Mouse (Mus musculus) limb, embryonic 12.5 days (tissue): ENCODE measurements around the gene Slc19a1. TPM values are rescaled to one million over a fixed set of nuclear protein-coding genes. Genes with fewer than 3 reads are reported as not detected.

Source experiments
- ATAC-seq: fragments of 200-750 bp; cut with Nextera tagmentation; 2 replicates; pipeline ENCODE4 v1.8.0; 2017; ENCODE audit warnings: low read depth, moderate TSS enrichment; ENCODE audit not compliant: insufficient number of reproducible peaks, insufficient read depth, low FRiP score, low TSS enrichment
- H3K27ac ChIP-seq: fragments of 300-500 bp; sonication (generic); 2 replicates; pipeline ENCODE4 v1.5.1; 2016; ENCODE audit warnings: mild to moderate bottlenecking, moderate library complexity
- H3K27me3 ChIP-seq: fragments of 300-500 bp; sonication (generic); 2 replicates; pipeline ENCODE4 v1.6.1; 2016; ENCODE audit warnings: mild to moderate bottlenecking, moderate library complexity
- H3K36me3 ChIP-seq: fragments of 300-500 bp; sonication (generic); 2 replicates; pipeline ENCODE4 v1.6.1; 2016; ENCODE audit warnings: mild to moderate bottlenecking, moderate library complexity
- H3K4me1 ChIP-seq: fragments of 300-500 bp; sonication (generic); replicated peaks from 2 replicates; pipeline ENCODE4 v1.6.1; 2016
- H3K4me2 ChIP-seq: fragments of 300-500 bp; sonication (generic); 2 replicates; pipeline ENCODE4 v1.6.1; 2016; ENCODE audit warnings: mild to moderate bottlenecking, moderate library complexity
- H3K4me3 ChIP-seq: fragments of 300-500 bp; sonication (generic); replicated peaks from 2 replicates; pipeline ENCODE4 v1.5.1; 2016; ENCODE audit warnings: mild to moderate bottlenecking
- H3K9ac ChIP-seq: fragments of 300-500 bp; sonication (generic); replicated peaks from 2 replicates; pipeline ENCODE4 v1.6.1; 2016; ENCODE audit warnings: mild to moderate bottlenecking, moderate library complexity
- H3K9me3 ChIP-seq: fragments of 300-500 bp; sonication (generic); 2 replicates; pipeline ENCODE4 v1.6.1; 2016; ENCODE audit warnings: mild to moderate bottlenecking, moderate library complexity
- WGBS: fragments of 180-500 bp; shearing (Covaris S2); methylation state at CpG from one replicate; pipeline ENCODE4 v1.1.7; 2016; 5-methylcytosine and 5-hydroxymethylcytosine counted together
- polyA plus RNA-seq: library from polyadenylated mRNA; unstranded; fragments of >200 nt; fragmentation: Nextera tagmentation; extraction: Ambion mirVana; gene quantifications from 2 replicates; pipeline ENCODE4 v1.2.1, GENCODE M21; 2016

Gene Slc19a1
- polyA plus RNA-seq, 1 experiment from 2014 or later = 30.8 TPM

GRCm38 (mm10) chr10:77095666-77096065, 63.6 kb downstream of the Slc19a1 start:
- 97% methylated on average over 3 of the region's 3 CpGs for WGBS
- peaks cover 9% of the 10 kb centered on the region; the same call in 1 of the 2 replicates for H3K9me3 ChIP-seq
- H3K36me3 ChIP-seq = peaks cover 15% of the 10 kb centered on the region
- 0 out of 2 replicates have a peak, but pooled peaks cover 2% of the 10 kb centered on the region for H3K4me1 ChIP-seq
- H3K27me3 ChIP-seq = no peaks in the 10 kb centered on the region
- ATAC-seq = no peak
- no peak overlapping the region for H3K4me2 ChIP-seq
- H3K9ac ChIP-seq = no peak overlapping the region
- no peak overlapping the region for H3K27ac ChIP-seq
- H3K4me3 ChIP-seq = no peak overlapping the region

GRCm38 (mm10) chr10:77097006-77097889, 65.2 kb downstream of the Slc19a1 start:
- Histone ChIP-seq H3K27me3 (no peaks in the 10 kb centered on the region), H3K9me3 (peaks cover 9% of the 10 kb centered on the region; the same call in 1 of the 2 replicates), H3K4me2 (no peak overlapping the region), H3K9ac (no peak overlapping the region), H3K36me3 (peaks cover 15% of the 10 kb centered on the region), H3K4me3 (no peak overlapping the region), H3K4me1 (0 out of 2 replicates have a peak, but pooled peaks cover 2% of the 10 kb centered on the region), H3K27ac (no peak overlapping the region)
- WGBS = 78% methylated on average over 12 of the region's 12 CpGs
- no peak for ATAC-seq

GRCm38 (mm10) chr10:77097890-77098200, 65.8 kb downstream of the Slc19a1 start:
- Histone ChIP-seq H3K27me3 (no peaks in the 10 kb centered on the region), H3K4me3 (no peak overlapping the region), H3K9ac (no peak overlapping the region), H3K4me1 (0 out of 2 replicates have a peak, but pooled peaks cover 2% of the 10 kb centered on the region), H3K36me3 (peaks cover 11% of the 10 kb centered on the region), H3K27ac (no peak overlapping the region), H3K4me2 (no peak overlapping the region), H3K9me3 (peaks cover 4% of the 10 kb centered on the region; the same call in 1 of the 2 replicates)
- no peak for ATAC-seq
- 90% methylated on average over 4 of the region's 4 CpGs for WGBS

GRCm38 (mm10) chr10:77098619-77099018, 66.6 kb downstream of the Slc19a1 start:
- Histone ChIP-seq H3K27ac (no peak overlapping the region), H3K9me3 (no peaks in the 10 kb centered on the region), H3K4me3 (no peak overlapping the region), H3K36me3 (peaks cover 8% of the 10 kb centered on the region; the same call in 1 of the 2 replicates), H3K27me3 (no peaks in the 10 kb centered on the region), H3K4me1 (0 out of 2 replicates have a peak, but pooled peaks cover 2% of the 10 kb centered on the region), H3K4me2 (no peak overlapping the region), H3K9ac (no peak overlapping the region)
- WGBS = 75% methylated on average over 2 of the region's 2 CpGs
- no peak for ATAC-seq

- Histone ChIP-seq H3K27me3 (no peaks in the 10 kb centered on the region), H3K4me1 (0 out of 2 replicates have a peak, but pooled peaks cover 2% of the 10 kb centered on the region), H3K4me2 (no peak overlapping the region), H3K9ac (no peak overlapping the region), H3K36me3 (peaks cover 8% of the 10 kb centered on the region; the same call in 1 of the 2 replicates), H3K9me3 (no peaks in the 10 kb centered on the region), H3K27ac (no peak overlapping the region), H3K4me3 (no peak overlapping the region)
- 67% methylated on average over 4 of the region's 4 CpGs for WGBS
- no peak for ATAC-seq
Measured at GRCm38 (mm10) chr10:77099777-77100176, 67.7 kb downstream of the Slc19a1 start.

- no peaks in the 10 kb centered on the region for H3K9me3 ChIP-seq
- H3K9ac ChIP-seq = no peak overlapping the region
- H3K27me3 ChIP-seq = no peaks in the 10 kb centered on the region
- no peak overlapping the region for H3K4me2 ChIP-seq
- 74% methylated on average over 8 of the region's 8 CpGs for WGBS
- ATAC-seq = no peak
- no peaks in the 10 kb centered on the region for H3K4me1 ChIP-seq
- no peak overlapping the region for H3K27ac ChIP-seq
- H3K36me3 ChIP-seq = no peaks in the 10 kb centered on the region
- no peak overlapping the region for H3K4me3 ChIP-seq
Measured at GRCm38 (mm10) chr10:77103689-77104088, 71.6 kb downstream of the Slc19a1 start.

- Histone ChIP-seq H3K4me2 (no peak overlapping the region), H3K9ac (no peak overlapping the region), H3K36me3 (no peaks in the 10 kb centered on the region), H3K4me3 (no peak overlapping the region), H3K4me1 (no peaks in the 10 kb centered on the region), H3K27ac (no peak overlapping the region), H3K9me3 (no peaks in the 10 kb centered on the region), H3K27me3 (no peaks in the 10 kb centered on the region)
- ATAC-seq = no peak
Measured at GRCm38 (mm10) chr10:77104327-77104726, 72.3 kb downstream of the Slc19a1 start.

- no peak for ATAC-seq
- peaks cover 13% of the 10 kb centered on the region for H3K4me1 ChIP-seq
- H3K9me3 ChIP-seq = no peaks in the 10 kb centered on the region
- H3K27ac ChIP-seq = no peak overlapping the region
- no peaks in the 10 kb centered on the region for H3K27me3 ChIP-seq
- H3K4me3 ChIP-seq = no peak overlapping the region
- H3K36me3 ChIP-seq = no peaks in the 10 kb centered on the region
- no peak overlapping the region for H3K4me2 ChIP-seq
- WGBS = 72% methylated on average over 4 of the region's 4 CpGs
- no peak overlapping the region for H3K9ac ChIP-seq
Measured at GRCm38 (mm10) chr10:77108106-77108505, 76.1 kb downstream of the Slc19a1 start.

GRCm38 (mm10) chr10:77110010-77110409, 78.0 kb downstream of the Slc19a1 start:
- Histone ChIP-seq H3K9ac (no peak overlapping the region), H3K4me2 (no peak overlapping the region), H3K27me3 (no peaks in the 10 kb centered on the region), H3K36me3 (no peaks in the 10 kb centered on the region), H3K9me3 (no peaks in the 10 kb centered on the region), H3K4me1 (peaks cover 24% of the 10 kb centered on the region), H3K4me3 (no peak overlapping the region), H3K27ac (no peak overlapping the region)
- no peak for ATAC-seq
- WGBS = 86% methylated on average over 9 of the region's 9 CpGs

Other genes with a start within 250 kb of the Slc19a1 start
- 33.0 and 34.8 TPM in 2 replicates for gene Pcbp3, start 70.4 kb upstream of the Slc19a1 start, polyA plus RNA-seq
- 104 and 105 TPM in 2 replicates for gene Col18a1, start 134.3 kb downstream of the Slc19a1 start, polyA plus RNA-seq
- gene Pofut2, start 227.0 kb downstream of the Slc19a1 start, polyA plus RNA-seq = 95.6 and 98.1 TPM in 2 replicates